Mouse (Mus musculus) ovary, postnatal 10 days (tissue): ENCODE results near the gene A930017K11Rik.

Experiments
- DNase-seq: peaks from one replicate; pipeline ENCODE4 v3.0.0; 2022; ENCODE audit warnings: low spot score

The A930017K11Rik gene

GRCm38 (mm10) chr17:25951803-25952623 is at the start of gene A930017K11Rik:
TSS of gene A930017K11Rik (minus strand) at chr17:25952565.
- DNase-seq, result no peak

GRCm38 (mm10) chr17:25998425-25998824 is 46.1 kb upstream of the A930017K11Rik start:
- DNase-seq, result no peak

- no peak for DNase-seq
Measured at GRCm38 (mm10) chr17:25993489-25993888, 41.1 kb upstream of the A930017K11Rik start.

GRCm38 (mm10) chr17:25992274-25992673 is 39.9 kb upstream of the A930017K11Rik start:
- DNase-seq, result no peak

GRCm38 (mm10) chr17:25990331-25990730 is 38.0 kb upstream of the A930017K11Rik start:
- DNase-seq, result no peak

GRCm38 (mm10) chr17:25985306-25986294 is 33.2 kb upstream of the A930017K11Rik start, which contains the start of gene Capn15:
TSS of gene Capn15 (minus strand) at chr17:25985796.
- peak; percentile 79 for DNase-seq

GRCm38 (mm10) chr17:25984556-25985305 is 32.4 kb upstream of the A930017K11Rik start:
- DNase-seq, result no peak

GRCm38 (mm10) chr17:25984066-25984465 is 31.7 kb upstream of the A930017K11Rik start:
- no peak for DNase-seq

- DNase-seq, result no peak
Measured at GRCm38 (mm10) chr17:25982913-25983312, 30.5 kb upstream of the A930017K11Rik start.

GRCm38 (mm10) chr17:25980854-25981253 is 28.5 kb upstream of the A930017K11Rik start:
- no peak for DNase-seq

GRCm38 (mm10) chr17:25979829-25980738 is 27.7 kb upstream of the A930017K11Rik start:
- no peak for DNase-seq

GRCm38 (mm10) chr17:25970954-25971707 is 18.8 kb upstream of the A930017K11Rik start:
- DNase-seq, result no peak

- DNase-seq, result no peak
Measured at GRCm38 (mm10) chr17:25970448-25970847, 18.1 kb upstream of the A930017K11Rik start.

- no peak for DNase-seq
Measured at GRCm38 (mm10) chr17:25968176-25968575, 15.8 kb upstream of the A930017K11Rik start.

GRCm38 (mm10) chr17:25967652-25968051 is 15.3 kb upstream of the A930017K11Rik start:
- DNase-seq, result no peak

GRCm38 (mm10) chr17:25964271-25964670 is 11.9 kb upstream of the A930017K11Rik start:
- no peak for DNase-seq

- DNase-seq, result no peak
Measured at GRCm38 (mm10) chr17:25962413-25962905, 10.1 kb upstream of the A930017K11Rik start.

GRCm38 (mm10) chr17:25961566-25961965 is 9.2 kb upstream of the A930017K11Rik start:
- no peak for DNase-seq

- no peak for DNase-seq
Measured at GRCm38 (mm10) chr17:25959630-25960467, 7.5 kb upstream of the A930017K11Rik start.
